Mouse (Mus musculus) small intestine, adult 10 weeks (tissue): ENCODE results near the gene Col26a1. TPM values are rescaled to one million over a fixed set of nuclear protein-coding genes. Genes with fewer than 3 reads are reported as not detected.

ENCODE experiments used
- polyA plus RNA-seq: library from polyadenylated mRNA; stranded (reverse); fragments of 350-450 nt; fragmentation: Illumina TruSeq; extraction: RNeasy Lipid Tissue Mini Kit (QIAGEN cat#74804); gene quantifications from one replicate; pipeline ENCODE4 v1.2.3, GENCODE M21; 2014; ENCODE audit warnings: low replicate concordance

Col26a1 gene
- not detected for polyA plus RNA-seq

DNA sequence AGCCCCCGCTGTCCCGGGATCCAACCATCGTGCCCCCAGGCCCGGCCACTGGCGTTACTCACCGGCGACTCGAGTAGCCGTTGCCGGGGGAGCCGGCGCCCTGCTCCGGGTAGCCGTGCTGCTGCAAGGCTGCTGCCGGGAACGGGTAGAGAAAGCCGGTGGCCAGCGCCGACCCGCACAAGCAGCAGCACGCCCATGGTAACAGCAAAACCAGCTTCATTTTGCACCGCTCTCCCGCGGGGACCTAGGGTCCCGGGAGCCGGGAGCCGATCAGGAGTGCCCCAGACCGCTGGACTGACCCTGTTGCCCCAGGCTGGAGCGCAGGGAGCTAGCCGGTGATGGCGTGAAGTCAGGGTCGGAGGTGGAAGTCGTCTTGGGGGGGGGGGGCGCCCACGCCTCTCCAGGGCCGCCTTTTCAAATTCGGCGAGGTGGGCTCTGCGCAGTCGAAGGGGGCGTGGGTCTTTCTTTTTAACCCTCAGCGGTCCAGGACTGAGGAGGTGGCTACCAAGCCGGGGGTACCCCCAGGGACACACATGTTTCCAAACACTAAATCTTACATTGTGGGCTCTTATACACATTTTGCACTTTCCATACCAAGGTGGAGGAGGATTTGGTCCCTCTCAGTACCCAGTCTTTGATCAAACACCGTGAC is at the start of gene Col26a1:
TSS of gene Col26a1 (minus strand) at position 422 of the 652 bp plus-strand sequence.

DNA sequence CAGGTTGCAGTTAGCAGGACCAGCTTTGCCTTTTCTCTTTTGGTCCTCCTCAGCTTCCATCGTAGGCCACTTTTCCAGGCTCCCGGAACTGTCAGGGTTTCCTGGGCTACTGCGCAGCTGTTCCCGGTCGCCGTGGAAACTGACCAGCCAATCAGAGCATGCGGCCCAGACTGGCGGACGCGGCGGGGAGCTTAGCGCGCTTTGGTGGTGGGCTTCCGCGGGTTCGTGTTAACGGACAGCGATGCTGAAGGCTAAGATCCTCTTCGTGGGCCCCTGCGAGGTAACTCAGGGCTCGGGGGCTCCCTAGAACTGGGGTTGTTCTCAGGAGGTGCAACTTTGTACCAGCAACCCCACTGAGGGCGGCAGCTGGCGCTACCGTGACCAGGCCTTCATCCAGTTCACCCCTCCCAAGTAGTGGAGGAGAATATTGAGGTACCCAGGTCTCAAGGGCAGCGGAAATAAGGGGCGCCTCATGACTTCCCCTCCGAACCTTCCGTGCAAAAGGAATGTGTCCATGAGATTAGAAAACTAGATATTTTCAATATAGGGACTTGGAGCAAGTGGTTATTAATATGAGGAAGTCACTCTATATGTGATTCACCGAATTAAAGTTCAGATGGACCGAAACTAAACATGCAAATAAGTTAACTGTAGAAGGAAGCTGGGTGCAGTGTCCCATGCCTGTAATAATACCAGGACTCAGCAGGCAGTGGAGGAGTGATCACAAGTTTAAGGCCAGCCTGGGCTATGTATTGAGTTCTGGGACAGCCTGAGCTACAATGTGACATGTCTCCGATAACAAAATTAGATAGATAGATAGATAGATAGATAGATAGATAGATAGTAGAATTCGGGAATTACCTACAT is 25.2 kb upstream of the Col26a1 start, which contains the start of gene Ift22:
TSS of gene Ift22 (plus strand) at position 160 of the 867 bp plus-strand sequence.

DNA sequence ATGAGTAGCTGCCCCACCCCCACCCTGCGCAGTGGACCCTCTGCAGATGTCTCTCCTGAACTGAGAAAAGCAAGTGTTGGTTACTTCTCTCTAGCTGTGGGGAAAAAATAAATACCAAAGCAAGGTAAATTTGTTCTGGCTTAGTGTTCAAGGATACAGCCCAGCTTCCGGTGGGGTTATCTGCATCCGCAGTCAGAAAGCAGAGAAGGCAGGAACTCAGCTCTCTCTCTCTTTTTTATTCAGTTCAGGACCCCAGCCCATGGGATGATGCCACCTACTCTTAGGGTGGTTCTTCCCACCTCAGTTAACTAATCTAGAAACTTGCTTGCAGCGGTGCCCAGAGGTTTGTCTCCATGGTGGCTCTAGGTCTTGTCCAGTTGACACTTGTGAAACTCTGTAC is 190.2 kb downstream of the Col26a1 start, which contains the start of gene Myl10:
TSS of gene Myl10 (plus strand) at position 363 of the 400 bp plus-strand sequence.

Other genes starting within 250 kb of the Col26a1 start
- gene Myl10, start 190.1 kb downstream of the Col26a1 start, polyA plus RNA-seq: not detected
- 3.0 TPM for gene Ift22, start 24.9 kb upstream of the Col26a1 start, polyA plus RNA-seq
- gene Fis1, start 70.1 kb upstream of the Col26a1 start, polyA plus RNA-seq: 3.2 TPM
- gene Cldn15, start 83.4 kb upstream of the Col26a1 start, polyA plus RNA-seq: 94.9 TPM
- 0.45 TPM for gene Plod3, start 103.8 kb upstream of the Col26a1 start, polyA plus RNA-seq
- 1.9 TPM for gene Znhit1, start 104.8 kb upstream of the Col26a1 start, polyA plus RNA-seq
- gene Vgf, start 143.2 kb upstream of the Col26a1 start, polyA plus RNA-seq: not detected
- 10.1 TPM for gene Ap1s1, start 162.9 kb upstream of the Col26a1 start, polyA plus RNA-seq
- gene Serpine1, start 189.1 kb upstream of the Col26a1 start, polyA plus RNA-seq: 1.2 TPM
- gene Trim56, start 233.0 kb upstream of the Col26a1 start, polyA plus RNA-seq: 26.4 TPM